15 mouse cellular contexts compared by ENCODE assay signal in the genomic region with DNA sequence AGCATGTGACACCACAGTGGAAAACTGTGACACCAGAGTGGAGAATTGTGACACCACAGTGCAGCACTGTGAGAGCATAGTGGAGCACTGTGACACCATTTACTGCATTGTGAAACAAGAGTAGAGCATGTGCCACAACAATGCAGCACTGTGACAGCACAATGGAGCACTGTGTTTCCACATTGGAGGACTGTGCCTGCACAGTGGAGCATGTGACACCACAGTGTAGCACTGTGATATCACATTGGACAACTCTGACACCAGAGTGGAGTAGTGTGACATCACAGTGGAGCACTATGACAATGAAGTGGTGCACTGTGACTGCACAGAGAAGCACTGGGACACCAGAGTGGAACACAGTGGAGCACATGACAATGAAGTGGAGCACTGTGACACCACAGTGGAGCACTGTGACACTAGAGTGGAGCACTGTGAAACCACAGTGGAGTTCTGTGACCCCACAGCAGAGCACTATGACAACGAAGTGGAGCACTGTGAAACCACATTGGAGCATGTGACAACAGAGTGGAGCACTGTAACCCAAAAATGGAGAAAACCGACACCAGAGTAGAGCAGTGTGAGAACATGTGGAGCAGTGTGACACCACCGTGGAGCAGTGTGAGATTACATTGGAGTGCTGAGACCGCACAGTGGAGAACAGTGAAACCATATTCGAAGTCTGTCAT.
DNase-seq lines count a peak whose midpoint lies in the region; ATAC-seq lines count a peak whose summit lies in the region.
"Had no signal": no experiment of that assay in that cellular context is flagged by ENCODE, and none has a peak within 500 bp of the region (broad histone marks: within the 10 kb centered on the region; RNA-seq: fewer than 3 reads in every experiment).

No protein-coding gene starts in this region.

- no peaks in the 10 kb centered on the region for H3K36me3 ChIP-seq in midbrain, embryonic 14.5 days (ENCODE audit: control insufficient read depth, insufficient read depth, low read length)
- H3K36me3 ChIP-seq: embryonic facial prominence, embryonic 13.5 days; forebrain, embryonic 10.5 days; hindbrain, embryonic 15.5 days; stomach, embryonic 15.5 days had no signal

- H3K9ac ChIP-seq in midbrain, embryonic 14.5 days (replicated peaks; ENCODE audit: low read length): no peak overlapping the region
- H3K9ac ChIP-seq: embryonic facial prominence, embryonic 13.5 days; hindbrain, embryonic 15.5 days; liver, embryonic 14.5 days; stomach, embryonic 15.5 days had no signal

- H3K4me2 ChIP-seq in midbrain, embryonic 14.5 days (ENCODE audit: low read length): no peak overlapping the region
- H3K4me2 ChIP-seq: embryonic facial prominence, embryonic 13.5 days; hindbrain, embryonic 15.5 days; stomach, embryonic 15.5 days had no signal

- H3K27ac ChIP-seq in midbrain, embryonic 14.5 days (replicated peaks; ENCODE audit: low read depth, low read length): no peak overlapping the region
- H3K27ac ChIP-seq: embryonic facial prominence, embryonic 13.5 days; forebrain, embryonic 10.5 days; hindbrain, embryonic 15.5 days; liver, embryonic 14.5 days; stomach, embryonic 15.5 days had no signal

- no peak overlapping the region for H3K4me3 ChIP-seq in midbrain, embryonic 14.5 days (replicated peaks; ENCODE audit: low read depth, low read length)
- H3K4me3 ChIP-seq: embryonic facial prominence, embryonic 13.5 days; forebrain, embryonic 10.5 days; hindbrain, embryonic 15.5 days; stomach, embryonic 15.5 days had no signal

- 73% methylated on average over 5 of the region's 5 CpGs for WGBS in midbrain, embryonic 14.5 days

- peak; percentile 79 for DNase-seq in heart, adult 11 months
- DNase-seq in heart, postnatal 25 days (ENCODE audit: low spot score): no peak
- peak; percentile 1 for DNase-seq in lung, postnatal 10 days
- DNase-seq in lung, postnatal 14 days: no peak
- DNase-seq in 416B (ENCODE audit: low read depth): peak; percentile 7
- peak; percentile 3 for DNase-seq in gastrocnemius, postnatal 25 days
- no peak for DNase-seq in midbrain, embryonic 14.5 days
- DNase-seq: adrenal gland, postnatal 25 days; kidney, adult 8-10 months had no signal

- intact Hi-C loops in heart, postnatal 25 days (cut with DNase I): no loop called here

- no peaks in the 10 kb centered on the region for H3K4me1 ChIP-seq in midbrain, embryonic 14.5 days (ENCODE audit: control insufficient read depth, insufficient read depth, low read length)
- H3K4me1 ChIP-seq: embryonic facial prominence, embryonic 13.5 days; forebrain, embryonic 10.5 days; hindbrain, embryonic 15.5 days; stomach, embryonic 15.5 days had no signal

- ATAC-seq in midbrain, embryonic 14.5 days (ENCODE audit: low FRiP score, low TSS enrichment): no peak
- ATAC-seq: CD4-positive, CD25-positive, alpha-beta regulatory T cell, adult 4 months had no signal

- no peaks in the 10 kb centered on the region for H3K27me3 ChIP-seq in midbrain, embryonic 14.5 days (ENCODE audit: control insufficient read depth, insufficient read depth, low read length)
- H3K27me3 ChIP-seq: embryonic facial prominence, embryonic 13.5 days; hindbrain, embryonic 15.5 days; stomach, embryonic 15.5 days had no signal

- H3K9me3 ChIP-seq in midbrain, embryonic 14.5 days (ENCODE audit: control insufficient read depth, low read length): peaks cover 84% of the 10 kb centered on the region

Comparison
In these comparisons a context has a peak if more than half of its experiments do, and no peak if none do; other contexts are left out.
1. DNase-seq: peak in heart, adult 11 months (single experiment), lung, postnatal 10 days (single experiment), 416B (single experiment) and gastrocnemius, postnatal 25 days (single experiment); none in heart, postnatal 25 days (single experiment), lung, postnatal 14 days (single experiment) and midbrain, embryonic 14.5 days (single experiment).